Mouse (Mus musculus) skeletal muscle tissue, postnatal 0 days (tissue): Measurements from ENCODE around the gene Zbtb7a. TPM values are rescaled to one million over a fixed set of nuclear protein-coding genes. Genes with fewer than 3 reads are reported as not detected.

ENCODE experiments used
- microRNA-seq, 2 experiments: library from miRNA; unstranded; fragments of <30 nt; microRNA quantifications; one replicate each; pipeline ENCODE4; 2016
- polyA plus RNA-seq: library from polyadenylated mRNA; unstranded; fragments of >200 nt; fragmentation: Nextera tagmentation; extraction: Ambion mirVana; gene quantifications from 2 replicates; pipeline ENCODE4 v1.2.1, GENCODE M21; 2015

Zbtb7a gene
- 29.7 and 34.0 TPM in 2 replicates for polyA plus RNA-seq

DNA sequence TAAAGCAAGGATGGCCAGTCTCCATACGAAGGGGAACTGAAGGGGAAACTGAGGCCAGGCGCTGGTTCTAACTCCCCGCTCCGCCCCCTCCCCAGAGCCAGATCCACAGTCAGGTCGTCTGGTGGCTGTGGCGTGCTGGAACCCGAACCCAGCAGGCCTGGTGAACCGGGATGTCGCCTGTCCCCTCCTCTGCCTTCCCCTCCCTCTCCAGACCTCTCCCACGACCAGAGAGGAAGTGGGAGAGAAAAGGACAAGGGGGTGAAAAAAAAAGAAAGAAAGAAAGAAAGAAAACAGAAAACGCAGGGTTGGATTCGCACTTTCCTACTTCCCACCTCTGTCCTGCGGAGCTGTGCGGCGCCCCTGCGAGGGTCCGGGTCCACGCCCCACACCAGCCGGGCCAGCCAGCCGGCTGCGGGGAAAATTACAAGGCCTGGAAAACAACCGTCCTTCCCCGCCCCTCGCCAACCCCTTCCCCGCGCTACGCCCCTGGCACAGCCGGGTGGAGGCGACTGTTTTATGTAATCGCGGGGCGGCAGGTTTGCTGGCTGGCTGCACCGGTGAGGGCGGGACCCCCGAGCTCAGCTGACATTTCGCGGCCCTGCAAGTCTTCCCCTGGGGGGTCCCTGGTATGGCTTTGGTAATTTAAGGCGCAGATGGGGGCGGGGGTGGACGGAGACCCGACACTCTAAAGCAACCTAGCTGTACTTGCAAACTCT lies at the start of gene Zbtb7a:
Zbtb7a (plus strand) TSS at position 255 of the 716 bp plus-strand sequence.

DNA sequence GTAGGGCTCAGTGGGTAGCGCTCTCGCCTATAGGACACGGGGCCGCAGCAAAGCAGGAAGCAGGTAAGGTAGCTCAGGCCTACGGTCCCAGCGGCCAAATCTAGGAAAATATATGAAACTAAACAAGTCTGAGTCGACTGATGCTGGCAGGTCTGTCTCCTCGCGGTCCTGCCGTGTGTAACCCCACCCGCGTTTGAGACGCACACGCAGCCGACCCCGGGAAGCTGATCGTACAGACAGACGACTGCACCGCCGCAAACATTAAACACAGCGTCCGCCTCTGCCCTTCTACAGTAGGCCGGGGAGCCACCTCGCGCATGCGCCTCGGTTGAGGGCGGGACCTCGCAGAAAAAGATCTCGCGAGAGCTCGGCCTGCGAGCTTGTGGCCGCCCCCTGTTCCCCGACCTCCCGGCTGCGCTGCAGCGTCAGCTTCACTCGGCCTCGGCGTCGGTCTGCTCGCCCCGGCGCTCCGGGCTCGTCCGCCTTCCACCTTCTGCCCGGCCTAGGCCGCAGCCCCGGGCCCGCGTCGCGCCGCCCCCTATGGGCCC lies 29.4 kb upstream of the Zbtb7a start, which contains the start of gene Map2k2:
Map2k2 (plus strand) TSS at position 351 of the 548 bp plus-strand sequence.

DNA sequence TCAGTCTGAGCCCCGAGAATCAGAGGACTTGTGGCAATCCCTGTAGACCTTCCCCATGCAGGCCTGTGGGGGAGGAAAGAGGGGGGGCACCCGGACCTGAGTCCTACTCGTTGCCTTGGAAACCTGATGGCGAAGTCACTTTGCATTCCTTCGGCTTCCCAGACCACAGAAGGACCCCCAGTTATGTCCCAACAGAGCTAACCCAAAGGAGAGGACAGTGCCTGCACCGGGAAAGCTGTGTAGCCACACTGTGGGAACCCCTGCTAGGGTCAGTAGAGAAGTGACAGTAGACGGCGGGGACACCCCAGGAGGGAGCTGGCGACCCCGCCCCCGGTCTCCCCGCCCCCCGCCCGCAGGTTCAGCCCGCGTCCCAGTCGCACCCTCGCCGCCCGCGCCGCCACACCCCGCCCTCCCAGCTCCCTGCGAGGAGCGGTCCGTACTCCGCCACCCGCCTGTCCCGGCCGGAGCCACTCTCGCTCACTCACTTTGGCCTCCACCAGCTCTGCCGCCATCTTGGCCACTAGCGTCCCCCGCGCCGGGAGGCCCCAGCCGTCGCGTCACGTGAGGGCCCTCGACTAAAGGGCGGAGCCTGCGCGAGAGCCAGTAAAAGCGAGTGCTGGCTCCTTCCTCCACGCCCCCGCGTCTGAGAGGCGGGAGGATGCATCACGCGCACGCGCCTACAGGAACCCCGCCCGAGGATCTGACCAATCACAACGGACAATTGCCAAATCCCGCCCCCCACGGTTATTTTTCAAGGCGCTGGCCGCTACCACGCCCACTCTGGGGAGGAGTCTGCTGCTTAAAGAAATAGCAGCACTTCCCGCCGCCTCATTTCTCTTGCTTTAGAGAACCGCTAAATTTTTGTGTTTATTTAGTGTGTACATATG lies 32.4 kb downstream of the Zbtb7a start, which contains the start of gene Pias4:
Pias4 (minus strand) TSS at position 724 of the 887 bp plus-strand sequence.

DNA sequence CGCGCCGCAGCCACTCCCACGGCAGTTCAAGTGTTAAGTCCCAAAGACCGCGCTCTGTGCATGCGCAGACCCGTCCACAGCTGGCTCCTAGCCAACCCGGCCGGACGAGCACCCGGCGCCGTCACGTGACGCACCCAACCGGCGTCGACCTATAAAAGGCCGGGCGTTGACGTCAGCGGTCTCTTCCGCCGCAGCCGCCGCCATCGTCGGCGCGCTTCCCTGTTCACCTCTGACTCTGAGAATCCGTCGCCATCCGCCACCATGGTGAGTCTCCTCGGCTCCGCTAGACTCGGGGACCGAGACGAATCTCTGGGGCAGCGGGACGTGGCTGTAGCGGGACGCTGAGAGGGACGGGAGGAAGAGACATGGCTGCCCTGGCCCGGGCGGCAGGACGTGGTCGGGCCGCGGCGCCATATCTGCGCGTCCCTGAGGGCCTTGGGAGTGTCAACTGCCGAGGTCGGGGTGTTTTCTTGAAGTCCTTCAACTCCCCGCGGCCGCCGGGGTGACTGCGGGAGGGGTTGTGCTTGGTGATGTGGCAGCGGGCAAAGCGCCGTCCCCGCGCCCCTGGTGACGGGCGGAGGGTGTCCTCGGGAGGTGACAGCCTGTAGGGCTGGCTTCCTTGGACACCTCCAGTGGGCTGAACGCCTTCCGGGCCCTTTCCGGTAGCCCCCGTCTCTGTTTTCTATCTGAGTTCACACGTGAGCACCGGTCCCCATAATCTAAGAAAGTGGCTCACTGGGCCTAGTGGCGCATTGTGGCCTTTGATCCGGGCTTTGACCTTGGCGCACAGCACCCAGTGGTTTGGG lies 41.6 kb downstream of the Zbtb7a start, which contains the start of gene Eef2:
Eef2 (plus strand) TSS at position 166 of the 806 bp plus-strand sequence.

DNA sequence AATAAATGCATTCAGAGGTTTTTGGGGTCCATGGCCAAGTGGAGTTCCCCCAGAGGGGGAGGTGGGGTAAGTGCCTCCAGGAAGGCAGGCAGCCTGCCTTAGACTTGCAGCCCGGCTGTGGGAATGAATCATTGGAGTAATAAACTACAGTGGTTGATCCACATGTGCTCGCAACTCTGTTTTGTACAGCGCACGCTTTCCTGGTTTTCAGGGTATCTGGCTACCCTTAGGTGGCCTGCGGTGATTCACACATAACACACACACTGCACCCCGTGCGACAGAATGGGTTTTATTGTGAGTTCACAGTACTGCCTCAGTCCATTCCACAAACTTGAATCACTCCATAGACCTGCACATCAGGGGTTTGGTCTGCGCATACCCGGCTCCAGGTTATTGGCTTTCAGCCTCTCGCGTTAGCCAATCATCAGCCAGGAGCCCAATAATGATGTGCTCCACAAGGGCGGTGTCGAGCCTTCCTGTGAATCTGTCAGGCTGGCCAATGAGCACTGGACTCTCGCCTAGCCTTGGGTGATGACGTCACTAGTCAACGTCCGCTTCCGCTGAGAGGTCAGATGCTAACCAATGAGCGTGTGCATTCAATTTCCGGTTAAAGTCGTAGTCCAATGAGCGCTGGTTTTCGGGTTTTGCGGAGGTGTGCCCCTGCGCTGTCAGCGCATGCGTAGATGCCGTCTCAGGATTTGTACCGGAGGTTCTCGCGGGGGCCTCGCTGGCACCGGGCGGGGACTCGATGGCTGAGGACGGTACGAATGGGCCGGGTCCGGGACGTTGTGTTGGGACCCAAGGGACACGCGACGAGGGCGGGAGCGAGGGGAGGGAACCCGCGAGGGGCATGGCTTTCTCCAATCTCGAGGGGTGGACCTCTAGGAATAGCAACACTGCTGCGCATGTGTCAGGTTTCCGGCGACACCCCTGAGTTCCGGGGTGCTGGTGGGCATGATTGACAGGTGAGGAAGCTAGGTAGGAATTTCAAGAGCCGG lies 47.6 kb downstream of the Zbtb7a start, which contains the start of gene Dapk3:
Dapk3 (plus strand) TSS at position 670 of the 998 bp plus-strand sequence.

DNA sequence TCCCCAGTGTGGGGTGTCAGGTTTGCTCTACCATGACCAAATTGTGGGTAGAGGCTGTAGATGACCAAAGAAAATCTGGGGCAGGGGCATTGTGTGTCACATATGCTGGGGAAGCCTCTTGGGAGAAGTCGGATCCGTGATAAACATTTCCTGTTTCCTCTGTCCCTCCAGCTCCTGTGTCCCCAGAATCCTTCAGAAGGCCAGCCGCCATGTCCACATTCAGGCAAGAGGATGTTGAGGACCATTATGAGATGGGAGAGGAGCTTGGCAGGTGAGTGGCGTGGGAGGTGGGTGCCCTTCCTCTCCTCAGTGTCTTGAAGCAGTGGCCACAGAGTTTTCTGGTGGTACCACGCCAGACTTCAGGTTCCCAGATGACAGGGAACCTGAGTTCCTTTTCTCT lies 48.8 kb downstream of the Zbtb7a start, which contains the start of gene 4930442H23Rik:
4930442H23Rik (minus strand) TSS at position 45 of the 400 bp plus-strand sequence.

DNA sequence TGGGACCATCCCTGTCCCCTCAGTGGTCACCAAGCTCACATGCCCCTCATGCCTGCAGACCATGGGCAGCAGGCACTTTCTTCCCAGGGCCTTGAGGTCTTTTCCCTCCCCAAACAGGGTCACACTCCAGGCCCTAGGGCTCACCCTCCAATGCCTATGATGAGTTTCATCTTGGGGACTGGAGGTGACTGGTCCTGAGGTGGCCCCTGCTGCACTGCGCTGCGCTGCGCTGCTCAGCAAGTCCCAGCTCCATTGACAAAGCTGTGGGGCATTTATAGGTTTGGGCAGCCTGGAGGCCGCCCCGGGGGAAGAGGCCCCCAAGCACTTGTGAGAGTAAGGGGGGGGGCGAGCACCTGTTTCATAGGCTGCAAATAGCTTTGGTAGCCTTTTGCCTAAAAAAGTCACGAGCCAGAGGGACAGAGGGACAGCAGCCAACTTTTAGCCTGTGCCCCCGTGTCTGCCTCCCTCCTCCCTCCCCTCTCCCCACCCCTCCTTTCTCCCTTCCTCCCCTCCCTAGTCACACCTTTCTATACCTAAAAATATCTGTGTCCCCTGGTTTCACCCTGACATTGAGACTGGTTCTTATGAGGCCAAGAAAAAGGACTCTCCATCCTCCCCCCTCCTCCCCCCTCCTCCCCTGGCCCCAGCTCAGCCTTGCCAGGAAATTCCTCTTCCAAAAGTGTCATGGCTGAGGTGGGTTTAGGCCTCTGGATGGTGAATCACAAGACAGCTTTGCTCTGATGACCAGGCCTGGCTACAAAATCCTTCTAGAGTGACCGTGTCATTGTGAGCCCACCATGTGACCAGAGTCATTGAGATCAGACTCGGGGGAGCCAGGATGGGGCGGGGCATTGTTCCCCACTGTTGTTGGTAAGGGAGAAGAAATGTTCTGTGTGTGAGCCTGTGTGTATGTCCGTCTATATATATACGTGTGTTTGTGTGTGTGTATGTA lies 67.1 kb downstream of the Zbtb7a start, which contains the start of gene Nmrk2:
Nmrk2 (minus strand) TSS at position 245 of the 952 bp plus-strand sequence.

Small RNA genes within 50 kb of the gene (microRNA-seq; reads per million reads assigned to microRNA genes)
- gene Mir5615-1: 0 reads per million in 2 experiments
- gene Mir5615-2: 0 reads per million in 2 experiments

Other genes with a start within 250 kb of the Zbtb7a start
- gene Timm13, start 234.3 kb upstream of the Zbtb7a start, polyA plus RNA-seq: 239 and 241 TPM in 2 replicates
- 23.4 and 25.6 TPM in 2 replicates for gene Lmnb2, start 217.0 kb upstream of the Zbtb7a start, polyA plus RNA-seq
- 24.5 and 29.0 TPM in 2 replicates for gene Gadd45b, start 205.1 kb upstream of the Zbtb7a start, polyA plus RNA-seq
- 1.6 TPM in 2 replicates for gene Gng7, start 120.3 kb upstream of the Zbtb7a start, polyA plus RNA-seq
- 0.06 TPM in 1 of 2 replicates, not detected in the other for gene Diras1, start 109.6 kb upstream of the Zbtb7a start, polyA plus RNA-seq
- gene Slc39a3, start 97.8 kb upstream of the Zbtb7a start, polyA plus RNA-seq: 7.3 and 9.2 TPM in 2 replicates
- gene Sgta, start 75.0 kb upstream of the Zbtb7a start, polyA plus RNA-seq: 117 and 131 TPM in 2 replicates
- 34.9 and 40.3 TPM in 2 replicates for gene Thop1, start 65.2 kb upstream of the Zbtb7a start, polyA plus RNA-seq
- gene Creb3l3, start 36.3 kb upstream of the Zbtb7a start, polyA plus RNA-seq: 0.54 and 1.2 TPM in 2 replicates
- gene Map2k2, start 29.3 kb upstream of the Zbtb7a start, polyA plus RNA-seq: 143 and 155 TPM in 2 replicates
- gene Pias4, start 32.7 kb downstream of the Zbtb7a start, polyA plus RNA-seq: 20.9 and 22.3 TPM in 2 replicates
- 392 and 402 TPM in 2 replicates for gene Eef2, start 41.4 kb downstream of the Zbtb7a start, polyA plus RNA-seq
- gene Dapk3, start 47.8 kb downstream of the Zbtb7a start, polyA plus RNA-seq: 44.3 and 52.5 TPM in 2 replicates
- not detected in 2 replicates for gene 4930442H23Rik, start 48.6 kb downstream of the Zbtb7a start, polyA plus RNA-seq
- gene Nmrk2, start 66.8 kb downstream of the Zbtb7a start, polyA plus RNA-seq: 2.9 and 4.7 TPM in 2 replicates
- gene Atcay, start 95.6 kb downstream of the Zbtb7a start, polyA plus RNA-seq: 0.26 and 0.45 TPM in 2 replicates
- 2.3 and 2.5 TPM in 2 replicates for gene Zfr2, start 97.9 kb downstream of the Zbtb7a start, polyA plus RNA-seq
- gene Matk, start 117.7 kb downstream of the Zbtb7a start, polyA plus RNA-seq: 0.65 and 0.90 TPM in 2 replicates
- 201 and 207 TPM in 2 replicates for gene Mrpl54, start 131.7 kb downstream of the Zbtb7a start, polyA plus RNA-seq
- 50.7 and 53.6 TPM in 2 replicates for gene Apba3, start 131.7 kb downstream of the Zbtb7a start, polyA plus RNA-seq
- gene Tjp3, start 156.4 kb downstream of the Zbtb7a start, polyA plus RNA-seq: 0.47 and 0.58 TPM in 2 replicates
- 15.1 and 16.0 TPM in 2 replicates for gene Pip5k1c, start 157.7 kb downstream of the Zbtb7a start, polyA plus RNA-seq
- 11.0 and 15.5 TPM in 2 replicates for gene Cactin, start 185.9 kb downstream of the Zbtb7a start, polyA plus RNA-seq
- gene Tbxa2r, start 193.5 kb downstream of the Zbtb7a start, polyA plus RNA-seq: 7.3 and 7.8 TPM in 2 replicates
- 0.11 and 0.13 TPM in 2 replicates for gene Gipc3, start 208.0 kb downstream of the Zbtb7a start, polyA plus RNA-seq
- gene Hmg20b, start 215.3 kb downstream of the Zbtb7a start, polyA plus RNA-seq: 38.4 and 47.5 TPM in 2 replicates
- gene Mfsd12, start 222.3 kb downstream of the Zbtb7a start, polyA plus RNA-seq: 5.9 and 8.0 TPM in 2 replicates
- 0.27 and 0.37 TPM in 2 replicates for gene 4930404N11Rik, start 230.6 kb downstream of the Zbtb7a start, polyA plus RNA-seq
- 35.3 and 36.5 TPM in 2 replicates for gene Fzr1, start 243.3 kb downstream of the Zbtb7a start, polyA plus RNA-seq
- 70.2 and 72.8 TPM in 2 replicates for gene Dohh, start 249.2 kb downstream of the Zbtb7a start, polyA plus RNA-seq
- 1.2 and 1.4 TPM in 2 replicates for gene Gm48551, start 249.2 kb downstream of the Zbtb7a start, polyA plus RNA-seq